Mouse (Mus musculus): ENCODE results near the gene Dtymk.

DNA sequence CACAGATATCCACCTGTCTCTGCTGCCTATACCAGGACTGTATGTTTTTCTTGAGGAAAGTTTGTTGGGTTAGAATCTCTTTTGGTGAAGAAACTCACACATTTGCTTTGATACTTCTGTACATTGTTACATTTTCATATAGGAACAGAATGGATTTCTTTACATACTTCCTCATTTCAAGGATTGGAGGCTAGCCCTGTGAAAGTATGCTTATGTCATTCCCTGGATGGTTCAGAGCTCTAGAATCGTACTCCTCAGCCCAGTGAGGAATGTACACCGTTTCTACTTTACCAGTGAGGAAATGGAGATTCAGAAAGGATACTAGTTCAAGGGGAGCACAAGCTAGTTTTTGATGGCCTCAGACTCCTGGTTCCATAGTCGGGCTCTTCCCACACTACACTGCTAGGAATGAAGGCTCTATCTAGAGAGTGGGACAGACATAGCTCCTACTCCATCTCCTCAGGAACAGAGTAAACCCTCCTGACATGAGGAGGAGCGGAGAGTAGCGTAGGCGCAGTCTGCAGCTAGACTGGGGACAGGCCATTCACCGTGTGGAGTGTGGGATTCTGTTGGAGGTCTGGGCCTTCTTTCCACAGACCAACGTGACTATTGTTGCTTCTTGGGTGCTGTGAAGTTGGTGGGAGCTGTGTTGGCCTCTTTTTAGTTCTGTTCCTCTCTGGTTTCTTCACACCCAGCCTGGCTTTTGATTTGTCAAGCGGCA lies 36.7 kb downstream of the Dtymk start:
- TF ChIP-seq CTCF (conservative IDR thresholded peaks at IDR 0.05; ENCODE audit: insufficient read depth, insufficient read length, low read depth, low read length) (no peak), POLR2A (IDR thresholded peaks at IDR 0.05; ENCODE audit: low read depth, low read length) (no peak)
